Mouse (Mus musculus) thymus, postnatal 36 days (tissue): ENCODE results near the gene Epm2aip1.

Experiments used
- DNase-seq, 2 experiments: peaks; one replicate each; pipeline ENCODE4 v3.0.0; 2022; ENCODE audit warnings: mixed read lengths in 2 of 2

Gene Epm2aip1

DNA sequence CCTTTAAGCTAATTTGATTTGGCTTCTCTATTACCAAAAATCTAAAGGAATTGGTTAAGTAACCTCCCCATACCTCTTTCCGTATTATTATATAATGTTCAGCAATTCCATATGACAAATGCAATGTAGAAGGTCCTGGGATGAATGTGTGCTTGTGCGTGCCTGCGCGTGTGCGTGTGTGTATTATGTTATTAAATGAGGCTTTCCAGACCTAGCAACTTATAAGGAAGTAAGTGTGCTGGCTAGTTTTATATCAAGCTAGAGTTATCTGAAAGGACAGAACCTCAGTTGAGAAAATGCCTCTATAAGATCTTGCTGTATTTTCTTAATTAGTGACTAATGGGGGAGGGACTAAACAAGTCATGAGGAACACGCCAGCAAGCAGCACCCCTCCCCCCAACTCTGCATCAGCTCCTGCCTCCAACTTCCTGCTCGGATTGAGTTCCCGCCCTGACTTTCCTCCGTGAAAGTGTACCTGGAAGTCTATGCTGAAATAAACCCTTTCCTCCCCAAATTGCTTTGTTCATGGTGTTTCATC lies 17.6 kb downstream of the Epm2aip1 start:
- no peak for DNase-seq

- peak; percentile 81 to 90 for DNase-seq
Observed at GRCm38 (mm10) chr9:111289832-111290339, 18.2 kb downstream of the Epm2aip1 start.

- no peak for DNase-seq
Observed at GRCm38 (mm10) chr9:111290539-111291100, 18.9 kb downstream of the Epm2aip1 start.

- no peak for DNase-seq
Observed at GRCm38 (mm10) chr9:111293234-111293633, 21.5 kb downstream of the Epm2aip1 start.

DNA sequence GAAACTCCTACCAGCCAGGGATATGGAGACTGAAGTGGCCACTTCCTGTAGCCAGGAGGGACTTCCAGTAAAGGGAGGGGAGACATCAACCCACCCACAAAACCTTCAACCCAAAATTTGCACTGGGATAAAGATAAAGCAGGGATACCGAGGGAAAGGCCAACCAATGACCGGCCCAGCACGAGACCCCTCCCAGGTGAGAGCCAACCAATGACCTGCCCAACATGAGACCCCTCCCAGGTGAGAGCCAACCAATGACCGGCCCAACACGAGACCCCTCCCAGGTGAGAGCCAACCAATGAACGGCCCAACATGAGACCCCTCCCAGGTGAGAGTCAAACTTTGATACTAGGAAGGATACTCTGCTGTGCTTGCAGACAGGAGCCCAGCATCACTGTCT lies 23.2 kb downstream of the Epm2aip1 start:
- DNase-seq = no peak

GRCm38 (mm10) chr9:111295323-111295722 lies 23.6 kb downstream of the Epm2aip1 start:
- no peak for DNase-seq

GRCm38 (mm10) chr9:111296433-111296832 lies 24.7 kb downstream of the Epm2aip1 start:
- DNase-seq = no peak

DNA sequence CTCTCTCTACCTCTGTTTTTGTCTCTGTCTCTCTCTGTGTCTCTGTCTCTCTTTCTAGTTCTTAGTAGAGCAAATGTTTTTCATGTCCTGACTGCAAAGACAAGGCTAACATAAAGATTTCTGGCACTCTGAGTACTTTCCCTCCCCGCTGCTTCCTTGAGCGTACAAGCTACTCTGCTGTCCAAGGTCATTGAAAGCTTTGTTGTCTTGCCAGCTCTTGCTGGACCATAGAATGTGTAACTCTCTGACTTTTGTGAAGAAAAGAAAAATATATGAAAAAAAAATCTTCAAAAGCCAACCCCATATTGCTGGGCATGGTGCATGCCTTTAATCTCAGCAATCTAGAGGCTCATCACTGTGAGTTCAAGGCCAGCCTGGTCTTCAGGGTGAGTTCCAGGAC lies 26.9 kb downstream of the Epm2aip1 start:
- DNase-seq = no peak

DNA sequence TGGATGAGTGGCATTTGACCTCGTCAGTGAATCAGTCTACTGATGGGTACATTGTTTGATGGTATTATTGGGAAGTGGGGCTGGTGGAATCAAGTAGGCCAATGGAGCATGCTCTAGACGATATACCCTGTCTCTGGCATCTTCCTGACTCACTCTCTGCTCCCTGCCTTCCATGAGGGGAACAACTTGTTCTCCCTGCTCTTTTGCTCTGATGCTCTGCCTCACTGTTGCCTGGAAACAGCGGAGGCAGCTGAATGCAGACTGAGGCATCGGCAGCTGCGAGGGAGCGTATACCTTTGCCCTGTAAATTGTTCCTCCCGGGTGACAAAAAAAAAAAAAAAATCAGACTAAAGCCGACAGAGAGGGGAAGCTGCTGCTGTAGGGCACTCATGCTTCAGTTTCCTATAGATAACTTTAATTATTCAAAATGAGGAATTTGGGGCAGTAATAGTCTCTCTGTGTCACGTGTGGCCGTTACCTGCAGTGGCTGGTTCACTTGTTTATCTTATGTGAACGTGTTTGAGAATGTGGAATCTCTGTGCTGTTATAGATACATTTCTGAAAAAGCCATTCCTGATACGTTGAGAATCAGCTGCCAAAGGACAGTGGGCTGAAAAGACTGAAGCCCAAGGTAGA lies 30.6 kb downstream of the Epm2aip1 start:
- DNase-seq = no peak

DNA sequence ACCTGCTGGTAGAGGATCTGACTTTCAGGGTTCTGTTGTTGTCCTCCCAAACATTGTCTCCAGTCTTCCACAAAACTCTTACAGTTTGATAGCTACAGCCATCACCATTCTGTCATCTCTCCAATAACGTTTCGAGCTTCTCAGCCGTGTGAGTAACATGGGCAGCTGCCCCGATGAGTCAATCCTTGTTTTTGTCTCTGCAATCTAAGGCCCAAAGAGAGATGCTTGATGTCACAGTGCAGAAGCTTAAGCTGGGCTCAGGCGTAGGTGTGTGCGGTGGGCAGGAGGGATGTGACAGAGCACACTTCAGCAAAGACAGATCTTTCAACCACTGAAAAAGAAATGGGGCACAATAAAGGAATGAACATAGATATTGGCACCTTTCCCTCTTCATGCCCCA lies 32.3 kb downstream of the Epm2aip1 start:
- DNase-seq = no peak

GRCm38 (mm10) chr9:111306142-111306541 lies 34.4 kb downstream of the Epm2aip1 start:
- DNase-seq = no peak

DNA sequence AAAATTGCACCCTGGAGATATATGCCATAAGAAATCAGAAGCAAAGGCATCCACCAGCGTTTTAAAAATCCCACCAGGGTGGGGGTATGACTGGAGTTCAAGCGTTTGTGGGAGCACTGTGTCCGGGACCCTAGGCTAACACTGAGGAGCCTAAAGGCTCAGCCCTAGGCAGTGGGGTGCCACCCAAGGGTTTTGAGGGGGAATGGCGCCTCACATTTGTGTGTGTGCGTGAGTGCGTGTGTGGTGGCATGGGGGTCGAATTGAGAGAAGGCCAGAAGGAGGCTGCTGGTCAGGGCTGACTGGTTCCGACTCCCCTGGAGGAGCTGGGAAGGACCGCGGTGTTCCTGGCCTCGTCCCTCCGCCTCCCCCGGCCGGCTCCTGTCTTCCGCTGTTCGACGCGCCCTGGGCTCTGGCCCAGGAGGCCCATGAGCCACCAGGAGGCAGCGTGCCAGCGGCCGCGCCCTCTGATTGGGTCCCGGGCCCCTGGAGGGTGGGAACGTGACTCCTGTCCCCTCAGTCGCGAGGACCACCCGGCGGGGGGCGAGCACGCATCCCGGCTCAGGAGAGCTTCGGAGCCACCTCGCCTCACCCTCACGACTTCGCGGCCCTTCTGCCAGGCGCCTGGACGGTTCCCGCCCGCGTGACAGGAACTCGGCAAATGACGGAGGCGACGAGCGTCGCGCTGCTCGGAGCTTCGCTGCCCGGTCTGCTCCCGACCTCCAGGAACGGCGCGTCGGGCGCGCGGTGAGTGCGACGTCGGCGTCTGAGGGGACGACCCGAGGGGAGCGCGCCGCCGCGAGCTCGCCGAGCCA lies 39.5 kb downstream of the Epm2aip1 start, which contains the start of gene Trank1:
Trank1 (plus strand) TSS at position 709 of the 812 bp plus-strand sequence.
- peak in 1 of 2 experiments; percentile 7 for DNase-seq

- DNase-seq = no peak
Observed at GRCm38 (mm10) chr9:111311843-111312441, 40.2 kb downstream of the Epm2aip1 start.

- DNase-seq = peak in 1 of 2 experiments; percentile 6
Observed at GRCm38 (mm10) chr9:111312442-111313141, 40.9 kb downstream of the Epm2aip1 start.

DNA sequence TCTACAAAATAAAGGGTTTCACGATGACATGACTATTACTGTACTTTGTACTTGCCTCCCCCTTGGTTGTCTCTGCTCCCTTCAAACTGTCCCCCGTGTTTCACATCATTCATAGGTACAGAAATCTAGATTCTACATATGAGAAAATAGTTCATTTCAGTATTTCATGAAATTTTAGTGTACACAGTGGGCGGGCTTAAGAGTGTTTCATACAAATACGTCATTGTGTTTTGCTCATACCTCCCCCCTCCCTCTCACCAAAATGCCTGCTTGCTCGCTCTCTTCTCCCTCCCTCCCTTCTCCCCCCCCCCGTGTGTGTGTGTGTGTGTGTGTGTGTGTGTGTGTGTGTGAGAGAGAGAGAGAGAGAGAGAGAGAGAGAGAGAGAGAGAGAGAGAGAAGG lies 41.6 kb downstream of the Epm2aip1 start:
- DNase-seq = no peak

GRCm38 (mm10) chr9:111313793-111314192 lies 42.1 kb downstream of the Epm2aip1 start:
- DNase-seq = no peak

GRCm38 (mm10) chr9:111314219-111314618 lies 42.5 kb downstream of the Epm2aip1 start:
- peak; percentile 32 to 34 for DNase-seq

DNA sequence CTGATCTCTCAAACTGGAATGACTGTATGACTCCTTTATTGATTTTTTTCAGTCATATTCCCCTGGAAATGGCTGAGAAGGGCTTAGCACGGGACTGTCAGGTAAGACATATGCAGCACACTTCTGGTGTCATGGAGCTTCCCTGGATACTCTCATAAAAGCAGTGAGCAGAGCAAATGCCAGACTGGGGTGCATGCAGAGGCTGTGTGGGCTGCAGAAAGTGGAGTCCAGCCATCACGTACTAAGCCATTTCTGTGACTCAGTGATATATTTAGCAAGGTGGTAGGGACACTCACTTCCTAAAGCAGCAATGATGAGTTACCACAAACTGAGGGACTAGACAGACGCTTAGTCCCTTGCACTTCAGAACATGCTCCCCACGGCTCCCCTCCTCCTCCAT lies 49.2 kb downstream of the Epm2aip1 start:
- DNase-seq = no peak

DNA sequence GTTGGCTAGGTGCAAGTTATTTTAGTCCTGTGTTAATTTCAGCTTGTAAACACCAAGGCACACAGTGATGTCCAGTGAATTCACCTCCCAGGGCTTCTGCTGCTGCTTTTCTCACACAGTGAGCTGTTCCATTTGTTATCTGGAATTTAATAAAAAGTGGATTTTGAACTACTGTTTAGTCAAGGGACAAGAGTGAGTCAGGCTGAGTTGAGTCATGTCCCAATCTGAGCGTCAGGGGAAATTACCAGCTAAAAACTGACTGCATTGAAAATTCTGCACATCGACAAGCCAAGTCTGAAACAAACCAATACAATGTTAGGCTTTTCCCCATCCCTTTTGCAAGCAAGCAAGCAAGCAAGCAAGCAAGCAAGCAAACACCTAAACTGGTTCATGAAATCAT lies 53.2 kb downstream of the Epm2aip1 start:
- no peak for DNase-seq
